Mouse (Mus musculus): Measurements from ENCODE around the gene Zdhhc20. TPM values are rescaled to one million over a fixed set of nuclear protein-coding genes. Genes with fewer than 3 reads are reported as not detected.

Zdhhc20 gene
- total and polyA plus RNA-seq, 3 experiments = 4.6 to 11.4 TPM; not detected in 1

- TF ChIP-seq ELF1 (IDR thresholded peaks at IDR 0.05; ENCODE audit: low read depth, low read length) (no peak), POLR2AphosphoS2 (IDR thresholded peaks at IDR 0.05; ENCODE audit: low read length) (0 out of 2 replicates have a peak, but pooled peaks have one; percentile 33), USF2 (IDR thresholded peaks at IDR 0.05; ENCODE audit: borderline replicate concordance in 1 of 2, insufficient read depth in 1 of 2, low read depth in 1 of 2, low read length in 2 of 2) (no peak), MYB (IDR thresholded peaks at IDR 0.05; ENCODE audit: low read depth, low read length) (no peak)
Measured at GRCm38 (mm10) chr14:57890011-57890842, at the start of gene Zdhhc20 (continued).

- peaks cover 6 to 14% of the 10 kb centered on the region in 2 experiments for H3K36me3 ChIP-seq (ENCODE audit: control insufficient read depth in 1 of 2, insufficient read depth in 2 of 2, low read length in 2 of 2)
- no peak for DNase-seq (ENCODE audit: low read depth, low spot score)
Measured at GRCm38 (mm10) chr14:57937297-57937696, 47.2 kb upstream of the Zdhhc20 start.

GRCm38 (mm10) chr14:57934666-57935065, 44.6 kb upstream of the Zdhhc20 start:
- Histone ChIP-seq H3K4me3 (ENCODE audit: control insufficient read depth in 1 of 2, insufficient read depth in 1 of 2, low read depth in 2 of 2, low read length in 2 of 2) (no peak overlapping the region), H3K79me2 (ENCODE audit: control insufficient read depth, insufficient read depth, low read length, poor library complexity) (no peaks in the 10 kb centered on the region), H3K27me3 (ENCODE audit: control insufficient read depth in 1 of 2, insufficient read depth in 2 of 2, low read length in 2 of 2) (no peaks in the 10 kb centered on the region), H3K36me3 (ENCODE audit: control insufficient read depth in 1 of 2, insufficient read depth in 2 of 2, low read length in 2 of 2) (peaks cover 3 to 14% of the 10 kb centered on the region in 2 experiments), H3K9me3 (replicated peaks; ENCODE audit: insufficient read depth, low read length) (no peaks in the 10 kb centered on the region), H3K9ac (ENCODE audit: control insufficient read depth, low read depth, low read length, poor library complexity, severe bottlenecking) (no peak overlapping the region), H3K4me1 (ENCODE audit: control insufficient read depth in 1 of 2, insufficient read depth in 2 of 2, low read length in 2 of 2) (peaks cover 9 to 16% of the 10 kb centered on the region in 2 experiments; a peak in 3 of 4 replicates), H3K27ac (ENCODE audit: control insufficient read depth, low read depth, low read length) (no peak overlapping the region)
- no peak for DNase-seq (ENCODE audit: low read depth, low spot score)
- TF ChIP-seq CHD2 (IDR thresholded peaks at IDR 0.05; ENCODE audit: low read length) = no peak
- no peak for TF ChIP-seq USF2 (IDR thresholded peaks at IDR 0.05; ENCODE audit: borderline replicate concordance in 1 of 2, insufficient read depth in 1 of 2, low read depth in 1 of 2, low read length in 2 of 2)
- TF ChIP-seq TBP (IDR thresholded peaks at IDR 0.05; ENCODE audit: low read depth, low read length) = no peak
- no peak for TF ChIP-seq USF1 (IDR thresholded peaks at IDR 0.05; ENCODE audit: low read depth, low read length)
- no peak for TF ChIP-seq POLR2AphosphoS5 (IDR thresholded peaks at IDR 0.05; ENCODE audit: borderline replicate concordance, low read depth, low read length)
- no peak for TF ChIP-seq TAL1 (IDR thresholded peaks at IDR 0.05; ENCODE audit: low read length)

More at GRCm38 (mm10) chr14:57937297-57937696, 47.2 kb upstream of the Zdhhc20 start:
- TF ChIP-seq KAT2A (conservative IDR thresholded peaks at IDR 0.05; ENCODE audit: low read depth, low read length) (no peak), MYB (IDR thresholded peaks at IDR 0.05; ENCODE audit: low read depth, low read length) (no peak), ELF1 (IDR thresholded peaks at IDR 0.05; ENCODE audit: low read depth, low read length) (no peak), HCFC1 (IDR thresholded peaks at IDR 0.05; ENCODE audit: low read depth, low read length) (no peak), GABPA (IDR thresholded peaks at IDR 0.05; ENCODE audit: low read depth, low read length) (no peak), MYC (IDR thresholded peaks at IDR 0.05; ENCODE audit: low read depth, low read length) (no peak), TCF12 (IDR thresholded peaks at IDR 0.05; ENCODE audit: low read depth, low read length) (no peak), NRF1 (IDR thresholded peaks at IDR 0.05; ENCODE audit: insufficient read depth, low read depth, low read length, poor library complexity, severe bottlenecking) (no peak), SMC3 (IDR thresholded peaks at IDR 0.05; ENCODE audit: low read depth, low read length) (no peak), TAL1 (IDR thresholded peaks at IDR 0.05; ENCODE audit: low read length) (no peak), RCOR1 (IDR thresholded peaks at IDR 0.05; ENCODE audit: low read depth, low read length) (no peak), ZMIZ1 (IDR thresholded peaks at IDR 0.05; ENCODE audit: low read depth, low read length) (no peak), USF2 (IDR thresholded peaks at IDR 0.05; ENCODE audit: borderline replicate concordance in 1 of 2, insufficient read depth in 1 of 2, low read depth in 1 of 2, low read length in 2 of 2) (no peak)
- no peaks in the 10 kb centered on the region for H3K9me3 ChIP-seq (replicated peaks; ENCODE audit: insufficient read depth, low read length)
- H3K9ac ChIP-seq (ENCODE audit: control insufficient read depth, low read depth, low read length, poor library complexity, severe bottlenecking) = no peak overlapping the region
- no peaks in the 10 kb centered on the region for H3K79me2 ChIP-seq (ENCODE audit: control insufficient read depth, insufficient read depth, low read length, poor library complexity)
- H3K27ac ChIP-seq (ENCODE audit: control insufficient read depth, low read depth, low read length) = no peak overlapping the region
- peaks cover 9 to 16% of the 10 kb centered on the region in 2 experiments; a peak in 3 of 4 replicates for H3K4me1 ChIP-seq (ENCODE audit: control insufficient read depth in 1 of 2, insufficient read depth in 2 of 2, low read length in 2 of 2)
- H3K4me3 ChIP-seq (ENCODE audit: control insufficient read depth in 1 of 2, insufficient read depth in 1 of 2, low read depth in 2 of 2, low read length in 2 of 2) = no peak overlapping the region
- H3K27me3 ChIP-seq (ENCODE audit: control insufficient read depth in 1 of 2, insufficient read depth in 2 of 2, low read length in 2 of 2) = no peaks in the 10 kb centered on the region

Data from MEL (cell line).